In the genomic region with DNA sequence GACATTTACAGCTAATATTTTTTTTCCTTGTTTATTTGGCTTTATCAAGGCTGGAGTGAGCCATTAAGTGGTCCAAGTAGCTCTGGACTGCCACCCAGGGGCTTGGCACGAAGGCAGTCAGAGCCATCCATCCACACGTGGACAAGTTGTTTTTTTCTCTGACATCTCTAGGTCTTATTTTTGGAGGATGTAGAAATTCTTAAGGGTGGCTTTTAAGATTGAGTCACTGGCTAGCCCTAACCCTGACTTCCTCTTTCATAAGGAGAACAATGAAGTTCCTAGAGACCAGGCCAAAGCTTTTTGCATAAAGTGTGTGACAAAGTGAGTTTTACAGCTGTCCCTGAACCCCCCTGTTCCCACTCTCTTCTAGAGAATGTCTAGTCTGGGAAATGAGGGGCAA, we compare ENCODE assay signal across 18 mouse cellular contexts. TPM values are rescaled to one million over a fixed set of nuclear protein-coding genes. Genes with fewer than 3 reads are reported as not detected.
DNase-seq lines count a peak whose midpoint lies in the region; ATAC-seq and TF ChIP-seq lines count a peak whose summit lies in the region.
"Had no signal": no experiment of that assay in that cellular context is flagged by ENCODE, and none has a peak within 500 bp of the region (broad histone marks: within the 10 kb centered on the region; RNA-seq: fewer than 3 reads in every experiment).

No protein-coding gene starts in this region.

- no peak overlapping the region for H3K27ac ChIP-seq in hindbrain, postnatal 0 days
- no peak overlapping the region for H3K27ac ChIP-seq in hindbrain, embryonic 10.5 days
- peak overlapping the region; percentile 11; the same call in 1 of the 2 replicates for H3K27ac ChIP-seq in CH12.LX (ENCODE audit: insufficient read depth, low read depth)
- H3K27ac ChIP-seq in forebrain, embryonic 16.5 days (ENCODE audit: low read length): no peak overlapping the region
- H3K27ac ChIP-seq: embryonic facial prominence, embryonic 15.5 days; forebrain, embryonic 12.5 days; hindbrain, embryonic 13.5 days; midbrain, embryonic 15.5 days had no signal

- no peaks in the 10 kb centered on the region for H3K79me2 ChIP-seq in CH12.LX (replicated peaks; ENCODE audit: control insufficient read depth, extremely low read depth, insufficient read depth, poor library complexity, severe bottlenecking)

- H3K36me3 ChIP-seq in hindbrain, postnatal 0 days (ENCODE audit: insufficient read depth, low read length): no peaks in the 10 kb centered on the region; the same call in 1 of the 2 replicates
- peaks cover 11% of the 10 kb centered on the region for H3K36me3 ChIP-seq in hindbrain, embryonic 10.5 days
- peaks cover under 1 to 16% of the 10 kb centered on the region in 2 experiments for H3K36me3 ChIP-seq in CH12.LX (replicated peaks in 1 of 2; ENCODE audit: control insufficient read depth in 1 of 2, insufficient read depth in 1 of 2, low read length in 1 of 2)
- H3K36me3 ChIP-seq in forebrain, embryonic 16.5 days (ENCODE audit: control insufficient read depth, insufficient read depth): no peaks in the 10 kb centered on the region; the same call in 1 of the 2 replicates

- no peak overlapping the region for H3K4me3 ChIP-seq in hindbrain, postnatal 0 days (ENCODE audit: low read length)
- H3K4me3 ChIP-seq in hindbrain, embryonic 10.5 days: no peak overlapping the region
- no peak overlapping the region for H3K4me3 ChIP-seq in CH12.LX (replicated peaks in 1 of 3; ENCODE audit: low read depth in 2 of 3, low read length in 2 of 3, poor library complexity in 1 of 3)
- no peak overlapping the region for H3K4me3 ChIP-seq in forebrain, embryonic 16.5 days (replicated peaks; ENCODE audit: low read length)
- H3K4me3 ChIP-seq: embryonic facial prominence, embryonic 15.5 days; forebrain, embryonic 12.5 days; hindbrain, embryonic 13.5 days; midbrain, embryonic 15.5 days had no signal

- in situ Hi-C loops in CH12.LX (cut with MboI; ENCODE audit: low pct_ligation_motif_present, low pct_unique_long_range_greater_than_20kb, low sequenced_read_pairs): no loop called here

- 56% methylated on average over 2 of the region's 2 CpGs for WGBS in hindbrain, postnatal 0 days
- 67% methylated on average over 2 of the region's 2 CpGs for WGBS in hindbrain, embryonic 10.5 days
- 60% methylated on average over 2 of the region's 2 CpGs for WGBS in forebrain, embryonic 16.5 days

- H3K9me3 ChIP-seq in hindbrain, postnatal 0 days (ENCODE audit: low read length): no peaks in the 10 kb centered on the region
- no peaks in the 10 kb centered on the region for H3K9me3 ChIP-seq in hindbrain, embryonic 10.5 days
- no peaks in the 10 kb centered on the region for H3K9me3 ChIP-seq in CH12.LX (replicated peaks; ENCODE audit: low read length)
- no peaks in the 10 kb centered on the region for H3K9me3 ChIP-seq in forebrain, embryonic 16.5 days (ENCODE audit: control insufficient read depth, low read length)
- H3K9me3 ChIP-seq: embryonic facial prominence, embryonic 15.5 days; forebrain, embryonic 12.5 days; hindbrain, embryonic 13.5 days; midbrain, embryonic 15.5 days had no signal

- dilution Hi-C loops in CH12.LX (cut with MboI; ENCODE audit: extremely low pct_ligation_motif_present, extremely low pct_unique_long_range_greater_than_20kb, low sequenced_read_pairs): no loop called here

- no peak for ATAC-seq in hindbrain, postnatal 0 days
- ATAC-seq in common myeloid progenitor, adult 5-6 weeks (replicated peaks; ENCODE audit: low read depth, poor library complexity, severe bottlenecking): peak; percentile 68
- peak; percentile 76 for ATAC-seq in megakaryocyte progenitor cell, adult 5-6 weeks (replicated peaks; ENCODE audit: poor library complexity)
- ATAC-seq in forebrain, embryonic 16.5 days: no peak
- ATAC-seq: intestine, postnatal 0 days; midbrain, embryonic 15.5 days had no signal

- no peak for DNase-seq in hindbrain, postnatal 0 days (ENCODE audit: low spot score)
- no peak for DNase-seq in hindbrain, embryonic 10.5 days (ENCODE audit: low spot score)
- DNase-seq in CH12.LX (ENCODE audit: extremely low read depth) (peak; percentile 54), MN1 (ENCODE audit: low spot score) (no peak)
- no peak for DNase-seq in cerebellum, adult 8-10 months
- DNase-seq: adrenal gland, postnatal 36 days; cerebellum, adult 11 months; kidney, postnatal 14 days; right cerebral cortex, postnatal 14 days; thymus, postnatal 14 days had no signal

- H3K4me1 ChIP-seq in hindbrain, postnatal 0 days (ENCODE audit: insufficient read depth, low read length): no peaks in the 10 kb centered on the region; the same call in 1 of the 2 replicates
- peaks cover 9% of the 10 kb centered on the region for H3K4me1 ChIP-seq in hindbrain, embryonic 10.5 days (replicated peaks)
- H3K4me1 ChIP-seq in CH12.LX (ENCODE audit: control insufficient read depth in 1 of 2, insufficient read depth in 2 of 2): peaks cover 13 to 31% of the 10 kb centered on the region in 2 experiments
- H3K4me1 ChIP-seq in forebrain, embryonic 16.5 days (replicated peaks; ENCODE audit: control insufficient read depth, insufficient read depth, low read length): peaks cover 12% of the 10 kb centered on the region
- H3K4me1 ChIP-seq: midbrain, embryonic 15.5 days had no signal

- H3K4me2 ChIP-seq in hindbrain, postnatal 0 days (ENCODE audit: low read depth, low read length): no peak overlapping the region
- H3K4me2 ChIP-seq in CH12.LX (ENCODE audit: insufficient read depth, low read depth, poor library complexity, severe bottlenecking): peak overlapping the region; percentile 37
- no peak overlapping the region for H3K4me2 ChIP-seq in forebrain, embryonic 16.5 days (ENCODE audit: low read length)
- H3K4me2 ChIP-seq: embryonic facial prominence, embryonic 15.5 days; forebrain, embryonic 12.5 days; hindbrain, embryonic 13.5 days; midbrain, embryonic 15.5 days had no signal

- H3K27me3 ChIP-seq in hindbrain, postnatal 0 days (ENCODE audit: insufficient read depth, low read length): no peaks in the 10 kb centered on the region
- H3K27me3 ChIP-seq in hindbrain, embryonic 10.5 days (ENCODE audit: insufficient read depth, poor library complexity, severe bottlenecking): no peaks in the 10 kb centered on the region
- no peaks in the 10 kb centered on the region for H3K27me3 ChIP-seq in CH12.LX (replicated peaks)
- no peaks in the 10 kb centered on the region for H3K27me3 ChIP-seq in forebrain, embryonic 16.5 days (replicated peaks; ENCODE audit: control insufficient read depth, insufficient read depth, low read length)
- H3K27me3 ChIP-seq: embryonic facial prominence, embryonic 15.5 days; forebrain, embryonic 12.5 days; hindbrain, embryonic 13.5 days; midbrain, embryonic 15.5 days had no signal

- no peak for TF ChIP-seq POLR2A in CH12.LX (IDR thresholded peaks at IDR 0.05; ENCODE audit: low read depth, low read length)

- TF ChIP-seq CTCF in hindbrain, postnatal 0 days (IDR thresholded peaks at IDR 0.05; ENCODE audit: low read depth): 0 out of 2 replicates have a peak, but pooled peaks have one; percentile 1
- TF ChIP-seq CTCF in CH12.LX (conservative IDR thresholded peaks at IDR 0.05 in 1 of 2, IDR thresholded peaks at IDR 0.05 in 1 of 2; ENCODE audit: low read depth in 2 of 2, low read length in 2 of 2): no peak

- peak; percentile 77 for TF ChIP-seq EP300 in CH12.LX (IDR thresholded peaks at IDR 0.05; ENCODE audit: low read length)

- H3K9ac ChIP-seq in hindbrain, postnatal 0 days (replicated peaks; ENCODE audit: low read length): no peak overlapping the region
- H3K9ac ChIP-seq in CH12.LX (ENCODE audit: insufficient read depth, low read depth): no peak overlapping the region
- H3K9ac ChIP-seq in forebrain, embryonic 16.5 days (replicated peaks; ENCODE audit: low read depth, low read length): no peak overlapping the region
- H3K9ac ChIP-seq: embryonic facial prominence, embryonic 15.5 days; forebrain, embryonic 12.5 days; hindbrain, embryonic 13.5 days; midbrain, embryonic 15.5 days had no signal

- no peak for TF ChIP-seq RAD21 in CH12.LX (IDR thresholded peaks at IDR 0.05; ENCODE audit: low read depth, low read length)

TF ChIP-seq in CH12.LX, 34 proteins besides CTCF, POLR2A, EP300 and RAD21 (continues in another document):
- TF ChIP-seq HCFC1 (IDR thresholded peaks at IDR 0.05; ENCODE audit: low read depth, low read length) (peak; percentile 23; the same call in 1 of the 2 replicates), IRF4 (IDR thresholded peaks at IDR 0.05; ENCODE audit: low read depth, low read length) (peak; percentile 40; the same call in 1 of the 2 replicates), MYC (IDR thresholded peaks at IDR 0.05; ENCODE audit: low read depth, low read length) (peak; percentile 72; the same call in 1 of the 2 replicates), SIN3A (IDR thresholded peaks at IDR 0.05; ENCODE audit: low read length) (peak; percentile 66; the same call in 1 of the 2 replicates), TCF12 (IDR thresholded peaks at IDR 0.05; ENCODE audit: low read depth, low read length) (0 out of 2 replicates have a peak, but pooled peaks have one; percentile 24), ZMIZ1 (IDR thresholded peaks at IDR 0.05; ENCODE audit: low read depth, low read length) (no peak), MAFK (IDR thresholded peaks at IDR 0.05; ENCODE audit: insufficient replicate concordance, low read length) (no peak), CHD1 (IDR thresholded peaks at IDR 0.05; ENCODE audit: low read depth, low read length) (no peak), JUN (IDR thresholded peaks at IDR 0.05; ENCODE audit: insufficient read depth, low read depth, low read length) (peak; percentile 24; the same call in 1 of the 2 replicates), ZNF384 (IDR thresholded peaks at IDR 0.05; ENCODE audit: low read depth, low read length) (peak; percentile 68), BHLHE40 (IDR thresholded peaks at IDR 0.05; ENCODE audit: low read depth, low read length) (peak; percentile 71), MXI1 (IDR thresholded peaks at IDR 0.05; ENCODE audit: low read depth, low read length) (peak; percentile 59; the same call in 1 of the 2 replicates), RCOR1 (conservative IDR thresholded peaks at IDR 0.05; ENCODE audit: low read depth, low read length) (peak; percentile 66; the same call in 1 of the 2 replicates), MAX (IDR thresholded peaks at IDR 0.05; ENCODE audit: low read length) (peak; percentile 55; the same call in 1 of the 2 replicates)

RNA-seq across cellular contexts. Expression of a gene that starts 16.5 kb away (rescaled TPM):
- total RNA-seq in hindbrain, postnatal 0 days (2014; rRNA removed): 31.4 and 47.2 TPM in 2 replicates
- 142 and 147 TPM in 2 replicates for polyA plus RNA-seq in hindbrain, postnatal 0 days (2015; fragmentation: Nextera tagmentation; extraction: Ambion mirVana)
- polyA plus RNA-seq in hindbrain, embryonic 10.5 days (2016; fragmentation: Nextera tagmentation; extraction: Ambion mirVana): 67.5 and 68.5 TPM in 2 replicates
- total RNA-seq in CH12.LX (2012; rRNA removed) (34.9 and 39.3 TPM in 2 replicates), CH12.LX (2014; rRNA removed) (38.1 and 41.0 TPM in 2 replicates)
- polyA plus RNA-seq in CH12.LX (2012; ENCODE audit: insufficient read length, low read depth): 29.3 and 29.4 TPM in 2 replicates
- total RNA-seq in common myeloid progenitor, adult 5-6 weeks (2017): 33.6 and 48.1 TPM in 2 replicates
- 41.5 and 42.1 TPM in 2 replicates for total RNA-seq in megakaryocyte progenitor cell, adult 5-6 weeks (2015)
- 39.9 and 43.1 TPM in 2 replicates for total RNA-seq in megakaryocyte progenitor cell, adult 5-6 weeks (2017)
- polyA plus RNA-seq in forebrain, embryonic 16.5 days (2015; fragmentation: Nextera tagmentation; extraction: Ambion mirVana): 112 TPM in 2 replicates

Comparison
In these comparisons a context has a peak if more than half of its experiments do, and no peak if none do; other contexts are left out.
1. ATAC-seq: peak in common myeloid progenitor, adult 5-6 weeks (single experiment) and megakaryocyte progenitor cell, adult 5-6 weeks (single experiment); none in hindbrain, postnatal 0 days (single experiment) and forebrain, embryonic 16.5 days (single experiment).